In the genomic region with DNA sequence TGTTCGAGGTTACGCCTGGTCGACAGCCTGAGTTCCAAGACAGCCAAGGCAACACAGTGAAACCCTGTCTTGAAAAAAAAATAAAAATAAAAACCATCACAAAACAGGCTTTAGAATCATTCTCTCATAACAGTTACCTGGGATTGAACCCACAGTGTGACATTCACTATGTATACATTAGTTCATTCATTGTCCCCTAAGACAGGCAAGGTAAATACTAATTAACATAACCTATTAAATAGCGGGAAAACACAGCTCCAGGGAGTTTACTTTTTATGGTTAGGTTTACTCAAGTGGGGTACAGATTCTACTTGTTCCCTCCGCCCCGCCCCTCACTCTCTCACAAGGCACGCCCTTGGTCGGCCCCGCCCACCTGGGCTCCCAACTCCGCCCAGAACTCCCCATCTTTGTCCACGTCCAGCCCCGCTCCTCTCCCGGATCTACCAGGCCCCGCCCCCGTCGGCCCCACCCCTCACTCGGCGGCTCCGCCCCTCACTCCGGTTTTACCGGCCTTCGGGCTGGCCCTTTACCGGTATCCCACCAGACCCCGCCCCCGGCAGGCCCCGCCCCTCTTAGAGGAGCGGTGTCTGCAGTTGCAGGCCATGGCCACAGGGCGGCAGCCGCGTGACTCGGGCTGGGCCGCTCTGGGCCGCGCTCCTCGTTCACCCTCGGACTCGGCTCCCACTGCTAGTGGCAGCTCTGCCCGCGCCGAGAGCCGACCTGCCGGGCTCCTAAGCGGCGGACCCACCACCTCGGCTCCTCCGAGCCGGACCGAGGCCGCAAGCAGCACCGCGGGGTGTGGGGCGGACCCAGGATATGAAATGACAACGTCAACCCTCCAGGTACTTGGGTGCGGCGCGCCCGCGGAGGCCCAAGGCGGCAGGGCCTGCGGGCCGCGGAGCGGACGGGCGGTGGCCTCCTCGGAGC, we compare ENCODE assay signal across 8 mouse cellular contexts. TPM values are rescaled to one million over a fixed set of nuclear protein-coding genes. Genes with fewer than 3 reads are reported as not detected.
DNase-seq lines count a peak whose midpoint lies in the region; ATAC-seq lines count a peak whose summit lies in the region.

A gene (plus strand): TSS at position 573 of the 927 bp plus-strand sequence.

- DNase-seq in T-cell, adult 2 months (ENCODE audit: low spot score): peak; percentile 93
- peak; percentile 94 to 96 for DNase-seq in cerebellum, postnatal 36 days
- peak; percentile 98 for DNase-seq in gastrocnemius, adult 18-20 months (ENCODE audit: low spot score)
- peak; percentile 95 for DNase-seq in left cerebral cortex, adult 18-20 months (ENCODE audit: low spot score in 2 of 2)
- peak; percentile 95 for DNase-seq in right cerebral cortex, adult 18-20 months
- DNase-seq in urinary bladder, postnatal 10 days (ENCODE audit: low spot score): peak; percentile 90

- H3K9ac ChIP-seq in hindbrain, embryonic 16.5 days (ENCODE audit: low read depth, low read length): peak within 1 kb of the TSS; percentile 99

- H3K27me3 ChIP-seq in hindbrain, embryonic 16.5 days (replicated peaks; ENCODE audit: control insufficient read depth, insufficient read depth, low read length): no peaks in the 10 kb centered on the region

- H3K4me3 ChIP-seq in hindbrain, embryonic 16.5 days (ENCODE audit: low read length): peak within 1 kb of the TSS; percentile 97
- peak within 1 kb of the TSS; percentile 54 for H3K4me3 ChIP-seq in macrophage (ENCODE audit: inconsistent target)

- H3K4me2 ChIP-seq in hindbrain, embryonic 16.5 days (ENCODE audit: low read length): peak within 1 kb of the TSS; percentile 77

- H3K36me3 ChIP-seq in hindbrain, embryonic 16.5 days (ENCODE audit: control insufficient read depth, insufficient read depth, low read length): no peaks in the 10 kb centered on the region
- H3K36me3 ChIP-seq in macrophage (ENCODE audit: inconsistent target): no peaks in the 10 kb centered on the region

- H3K27ac ChIP-seq in hindbrain, embryonic 16.5 days (ENCODE audit: low read depth, low read length): peak within 1 kb of the TSS; percentile 65
- H3K27ac ChIP-seq in macrophage: 0 out of 2 replicates have a peak within 1 kb of the TSS, but pooled peaks have one; percentile 8

- 4% methylated on average over 61 of the region's 66 CpGs for WGBS in hindbrain, embryonic 16.5 days
- 7% methylated on average over 58 of the region's 66 CpGs for WGBS in macrophage (ENCODE audit: missing documents)

- no peaks in the 10 kb centered on the region for H3K9me3 ChIP-seq in hindbrain, embryonic 16.5 days (ENCODE audit: control insufficient read depth, low read length)

- peak; percentile 96 for ATAC-seq in hindbrain, embryonic 16.5 days

- peaks cover 43% of the 10 kb centered on the region for H3K79me2 ChIP-seq in macrophage (ENCODE audit: inconsistent target)

- H3K4me1 ChIP-seq in hindbrain, embryonic 16.5 days (ENCODE audit: control insufficient read depth, insufficient read depth, low read depth, low read length): peaks cover 18% of the 10 kb centered on the region

RNA-seq across cellular contexts. Expression of the gene that starts here (rescaled TPM):
- 10 to 100 TPM; 62.2 to 71.0 TPM for total RNA-seq in gastrocnemius, adult 18-20 months (2021)
- polyA plus RNA-seq in hindbrain, embryonic 16.5 days (2015; fragmentation: Nextera tagmentation; extraction: Ambion mirVana): 159 and 165 TPM in 2 replicates
- 100 to 1,000 TPM; 116 to 126 TPM for total RNA-seq in left cerebral cortex, adult 18-20 months (2021)
- 10 to 100 TPM in 25 of 26 experiments, 1 to 10 TPM in 1; 6.7 to 34.9 (median 23.8) TPM for total RNA-seq in macrophage (2018; cell fraction: chromatin; rRNA removed)
- total RNA-seq in macrophage (2018; cell fraction: cytosol; rRNA removed): 10 to 100 TPM; 31.0 to 41.8 (median 36.9) TPM
- total RNA-seq in macrophage (2018; cell fraction: nucleus; rRNA removed): 10 to 100 TPM; 11.3 to 36.5 (median 26.8) TPM
- polyA plus RNA-seq in macrophage (2018): 37.0 to 41.2 TPM (median 40.7 TPM) in 3 replicates

Comparison
In these comparisons a context has a peak if more than half of its experiments do, and no peak if none do; other contexts are left out.
1. Peak in every context shown above with its lines: DNase-seq, ATAC-seq, H3K4me3 ChIP-seq and H3K27ac ChIP-seq.